Mouse (Mus musculus): Measurements from ENCODE around the gene Zdhhc7.

GRCm38 (mm10) chr8:120146051-120146450 lies 44.8 kb upstream of the Zdhhc7 start:
- TF ChIP-seq CTCF (IDR thresholded peaks at IDR 0.05; ENCODE audit: borderline replicate concordance, insufficient read depth, low read length) (no peak), POLR2A (IDR thresholded peaks at IDR 0.05; ENCODE audit: low read depth, low read length) (no peak)
